Mouse (Mus musculus) MEL (cell line): ENCODE measurements around the gene Ccdc63. TPM values are rescaled to one million over a fixed set of nuclear protein-coding genes. Genes with fewer than 3 reads are reported as not detected.

Source experiments
- DNase-seq: peaks from one replicate; pipeline ENCODE4 v3.0.0; 2011; ENCODE audit warnings: low read depth, low spot score
- H3K27ac ChIP-seq: 2 replicates; pipeline ENCODE4 v1.5.1; 2012; ENCODE audit warnings: low read depth, mild to moderate bottlenecking, control low read depth, low read length, moderate library complexity; ENCODE audit not compliant: control insufficient read depth
- H3K27me3 ChIP-seq, 2 experiments: fragments of 150-350 bp in 1 of 2; sonication (generic) in 1 of 2; 2 replicates each; pipeline ENCODE4 v1.6.1; 2012; ENCODE audit warnings: low read length in 2 of 2, mild to moderate bottlenecking in 2 of 2, improper control_type of control experiment in 1 of 2, moderate library complexity in 1 of 2; ENCODE audit not compliant: insufficient read depth in 2 of 2, control insufficient read depth in 1 of 2
- H3K36me3 ChIP-seq, 2 experiments: 2 replicates each; pipeline ENCODE4 v1.6.1; 2012 to 2014; ENCODE audit warnings: low read length in 2 of 2, improper control_type of control experiment in 1 of 2, inconsistent platforms in 1 of 2, mild to moderate bottlenecking in 1 of 2; ENCODE audit not compliant: insufficient read depth in 2 of 2, control insufficient read depth in 1 of 2
- H3K4me1 ChIP-seq, 2 experiments: fragments of 150-350 bp in 1 of 2; sonication (generic) in 1 of 2; 2 replicates each; pipeline ENCODE4 v1.6.1; 2012; ENCODE audit warnings: low read length in 2 of 2, improper control_type of control experiment in 1 of 2, mild to moderate bottlenecking in 1 of 2; ENCODE audit not compliant: insufficient read depth in 2 of 2, control insufficient read depth in 1 of 2
- H3K4me3 ChIP-seq, 2 experiments: fragments of 150-350 bp in 1 of 2; sonication (generic) in 1 of 2; 2 replicates each; pipeline ENCODE4 v1.5.1; 2012; ENCODE audit warnings: low read depth in 2 of 2, low read length in 2 of 2, mild to moderate bottlenecking in 2 of 2, moderate library complexity in 2 of 2, control low read depth in 1 of 2, improper control_type of control experiment in 1 of 2; ENCODE audit not compliant: control insufficient read depth in 1 of 2, insufficient read depth in 1 of 2
- H3K79me2 ChIP-seq: 2 replicates; pipeline ENCODE4 v1.6.1; 2012; ENCODE audit warnings: mild to moderate bottlenecking, low read length, moderate library complexity; ENCODE audit not compliant: control insufficient read depth, poor library complexity, insufficient read depth
- H3K9ac ChIP-seq: 2 replicates; pipeline ENCODE4 v1.6.1; 2012; ENCODE audit warnings: low read depth, mild to moderate bottlenecking, control low read depth, low read length, moderate library complexity; ENCODE audit not compliant: control insufficient read depth, poor library complexity, severe bottlenecking
- H3K9me3 ChIP-seq: fragments of 150-350 bp; sonication (generic); replicated peaks from 2 replicates; pipeline ENCODE4 v1.6.1; 2012; ENCODE audit warnings: mild to moderate bottlenecking, low read length, improper control_type of control experiment, moderate library complexity; ENCODE audit not compliant: insufficient read depth
- BHLHE40 ChIP-seq: IDR thresholded peaks from 2 replicates; pipeline ENCODE4 v1.6.1; 2012; ENCODE audit warnings: low read depth, mild to moderate bottlenecking, inconsistent platforms, low read length, improper control_type of control experiment, borderline replicate concordance
- CHD1 ChIP-seq: IDR thresholded peaks from 2 replicates; pipeline ENCODE4 v1.6.1; 2012; ENCODE audit warnings: low read depth, mild to moderate bottlenecking, inconsistent platforms, low read length, improper control_type of control experiment
- CHD2 ChIP-seq: IDR thresholded peaks from 2 replicates; pipeline ENCODE4 v1.6.1; 2011; ENCODE audit warnings: low read length, improper control_type of control experiment
- CTCF ChIP-seq, 3 experiments: IDR thresholded peaks in 2 of 3; conservative IDR thresholded peaks in 1 of 3; 2 replicates each; pipeline ENCODE4 v1.5.1; 2011 to 2012; ENCODE audit warnings: low read length in 3 of 3, low read depth in 2 of 3, mild to moderate bottlenecking in 2 of 3, improper control_type of control experiment in 1 of 3, inconsistent platforms in 1 of 3, mixed read lengths in 1 of 3, moderate library complexity in 1 of 3; ENCODE audit not compliant: control insufficient read depth in 1 of 3, insufficient read depth in 1 of 3, poor library complexity in 1 of 3, severe bottlenecking in 1 of 3
- ELF1 ChIP-seq: IDR thresholded peaks from 2 replicates; pipeline ENCODE4 v1.6.1; 2014; ENCODE audit warnings: low read depth, mild to moderate bottlenecking, inconsistent platforms, low read length, improper control_type of control experiment, moderate library complexity
- EP300 ChIP-seq, 2 experiments: IDR thresholded peaks; 2 replicates each; pipeline ENCODE4 v1.6.1; 2011; ENCODE audit warnings: improper control_type of control experiment in 2 of 2, low read length in 2 of 2, low read depth in 1 of 2, mild to moderate bottlenecking in 1 of 2
- HCFC1 ChIP-seq: IDR thresholded peaks from 2 replicates; pipeline ENCODE4 v1.6.1; 2012; ENCODE audit warnings: low read depth, mild to moderate bottlenecking, inconsistent platforms, low read length, improper control_type of control experiment, moderate library complexity
- MAFK ChIP-seq: IDR thresholded peaks from 2 replicates; pipeline ENCODE4 v1.6.1; 2011; ENCODE audit warnings: low read depth, mild to moderate bottlenecking, low read length, improper control_type of control experiment, borderline replicate concordance
- MAZ ChIP-seq: IDR thresholded peaks from 2 replicates; pipeline ENCODE4 v1.6.1; 2012; ENCODE audit warnings: low read depth, mild to moderate bottlenecking, inconsistent platforms, low read length, improper control_type of control experiment
- MEF2A ChIP-seq: IDR thresholded peaks from 2 replicates; pipeline ENCODE4 v1.6.1; 2014; ENCODE audit warnings: low read depth, mild to moderate bottlenecking, inconsistent platforms, low read length, improper control_type of control experiment; ENCODE audit not compliant: poor library complexity, insufficient replicate concordance, severe bottlenecking; ENCODE audit errors: extremely low read depth
- MYB ChIP-seq: IDR thresholded peaks from 2 replicates; pipeline ENCODE4 v1.6.1; 2011; ENCODE audit warnings: mild to moderate bottlenecking, low read depth, low read length, improper control_type of control experiment
- POLR2A ChIP-seq, 2 experiments: IDR thresholded peaks; 2 replicates each; pipeline ENCODE4 v1.6.1; 2011 to 2012; ENCODE audit warnings: low read length in 2 of 2, mild to moderate bottlenecking in 2 of 2, control low read depth in 1 of 2, improper control_type of control experiment in 1 of 2, low read depth in 1 of 2, moderate library complexity in 1 of 2; ENCODE audit not compliant: control insufficient read depth in 1 of 2, insufficient read depth in 1 of 2, poor library complexity in 1 of 2
- RAD21 ChIP-seq: IDR thresholded peaks from 2 replicates; pipeline ENCODE4 v1.6.1; 2011; ENCODE audit warnings: mild to moderate bottlenecking, low read depth, low read length, improper control_type of control experiment
- SIN3A ChIP-seq: IDR thresholded peaks from 2 replicates; pipeline ENCODE4 v1.6.1; 2012; ENCODE audit warnings: low read length, improper control_type of control experiment, inconsistent platforms
- SMC3 ChIP-seq: IDR thresholded peaks from 2 replicates; pipeline ENCODE4 v1.6.1; 2011; ENCODE audit warnings: low read depth, low read length, improper control_type of control experiment
- TBP ChIP-seq: IDR thresholded peaks from 2 replicates; pipeline ENCODE4 v1.8.0; 2011; ENCODE audit warnings: low read depth, low read length, improper control_type of control experiment
- TCF12 ChIP-seq: IDR thresholded peaks from 2 replicates; pipeline ENCODE4 v1.6.1; 2014; ENCODE audit warnings: low read depth, mild to moderate bottlenecking, inconsistent platforms, low read length, improper control_type of control experiment, moderate library complexity
- UBTF ChIP-seq: IDR thresholded peaks from 2 replicates; pipeline ENCODE4 v1.6.1; 2012; ENCODE audit warnings: low read depth, mild to moderate bottlenecking, inconsistent platforms, low read length, improper control_type of control experiment, moderate library complexity, borderline replicate concordance; ENCODE audit not compliant: insufficient read depth
- USF2 ChIP-seq, 2 experiments: IDR thresholded peaks; 2 replicates each; pipeline ENCODE4 v1.6.1; 2011 to 2012; ENCODE audit warnings: improper control_type of control experiment in 2 of 2, low read length in 2 of 2, borderline replicate concordance in 1 of 2, inconsistent platforms in 1 of 2, low read depth in 1 of 2, mild to moderate bottlenecking in 1 of 2; ENCODE audit not compliant: insufficient read depth in 1 of 2
- ZC3H11A ChIP-seq: IDR thresholded peaks from 2 replicates; pipeline ENCODE4 v1.6.1; 2012; ENCODE audit warnings: low read depth, mild to moderate bottlenecking, inconsistent platforms, low read length, improper control_type of control experiment
- ZKSCAN1 ChIP-seq: IDR thresholded peaks from 2 replicates; pipeline ENCODE4 v1.6.1; 2012; ENCODE audit warnings: low read depth, mild to moderate bottlenecking, inconsistent platforms, low read length, improper control_type of control experiment, moderate library complexity
- ZNF384 ChIP-seq: IDR thresholded peaks from 2 replicates; pipeline ENCODE4 v1.6.1; 2012; ENCODE audit warnings: low read depth, mild to moderate bottlenecking, inconsistent platforms, low read length, improper control_type of control experiment
- polyA plus RNA-seq, 2 experiments: library from polyadenylated mRNA; stranded (reverse) in 1 of 2; unstranded in 1 of 2; fragments of >175 nt in 1 of 2; fragments of >200 nt in 1 of 2; gene quantifications; 2 replicates each; pipeline versions ENCODE4 v1.2.1 to v1.2.4; 2012; ENCODE audit warnings: low replicate concordance in 2 of 2, low read depth in 1 of 2; ENCODE audit not compliant: insufficient read length in 2 of 2, insufficient read depth in 1 of 2, missing spikeins in 1 of 2
- total RNA-seq: library from RNA; depleted of rRNA; stranded (reverse); fragments of 300-350 nt; gene quantifications from 2 replicates; pipeline ENCODE4 v1.2.3, GENCODE M21; 2012

Ccdc63 gene
- total and polyA plus RNA-seq, 3 experiments: 1.6 to 4.7 TPM; not detected in 1

- peak; percentile 86 for DNase-seq
- H3K4me3 ChIP-seq: no peak overlapping the region
- H3K27ac ChIP-seq: no peak overlapping the region
- no peak overlapping the region for H3K9ac ChIP-seq
- no peaks in the 10 kb centered on the region for H3K79me2 ChIP-seq
- H3K4me1 ChIP-seq: no peaks in the 10 kb centered on the region
- peaks cover 0 to 2% of the 10 kb centered on the region in 2 experiments; a peak in 1 of 4 replicates for H3K36me3 ChIP-seq
- H3K9me3 ChIP-seq: no peaks in the 10 kb centered on the region
- H3K27me3 ChIP-seq: no peaks in the 10 kb centered on the region; a peak in 1 of 4 replicates
- TF ChIP-seq SMC3 (peak; percentile 80), UBTF (no peak), ZC3H11A (peak; percentile 69), MYB (no peak), MAZ (no peak), BHLHE40 (peak; percentile 44; the same call in 1 of the 2 replicates), SIN3A (peak; percentile 18; the same call in 1 of the 2 replicates), RAD21 (peak; percentile 91), EP300 (IDR thresholded peaks at IDR 0.05; ENCODE audit: low read depth in 1 of 2, low read length in 2 of 2) (no peak), CTCF (IDR thresholded peaks at IDR 0.05 in 2 of 3, conservative IDR thresholded peaks at IDR 0.05 in 1 of 3; ENCODE audit: control insufficient read depth in 1 of 3, insufficient read depth in 1 of 3, low read depth in 2 of 3, low read length in 3 of 3, poor library complexity in 1 of 3, severe bottlenecking in 1 of 3) (peak; percentile 87 to 97 (median 96))
These were observed 51.7 kb downstream of the Ccdc63 start for GRCm38 (mm10) chr5:122088917-122089316.

GRCm38 (mm10) chr5:122086121-122086520 lies 54.5 kb downstream of the Ccdc63 start:
- TF ChIP-seq MEF2A (no peak), ZKSCAN1 (no peak), POLR2A (IDR thresholded peaks at IDR 0.05; ENCODE audit: control insufficient read depth in 1 of 2, insufficient read depth in 1 of 2, low read depth in 1 of 2, low read length in 2 of 2, poor library complexity in 1 of 2) (no peak), ZNF384 (no peak), CHD2 (no peak), EP300 (IDR thresholded peaks at IDR 0.05; ENCODE audit: low read depth in 1 of 2, low read length in 2 of 2) (no peak), HCFC1 (no peak), TBP (no peak), MAFK (no peak), CHD1 (no peak), ELF1 (no peak), RAD21 (no peak), USF2 (IDR thresholded peaks at IDR 0.05; ENCODE audit: borderline replicate concordance in 1 of 2, insufficient read depth in 1 of 2, low read depth in 1 of 2, low read length in 2 of 2) (no peak), TCF12 (no peak)
- DNase-seq: no peak

More at GRCm38 (mm10) chr5:122086121-122086520, 54.5 kb downstream of the Ccdc63 start:
- Histone ChIP-seq H3K36me3 (peaks cover 0 to 2% of the 10 kb centered on the region in 2 experiments; a peak in 1 of 4 replicates), H3K27me3 (no peaks in the 10 kb centered on the region; a peak in 1 of 4 replicates), H3K79me2 (no peaks in the 10 kb centered on the region), H3K4me3 (no peak overlapping the region), H3K9ac (no peak overlapping the region), H3K27ac (no peak overlapping the region), H3K4me1 (no peaks in the 10 kb centered on the region), H3K9me3 (no peaks in the 10 kb centered on the region)
